Mouse (Mus musculus): ENCODE data around the gene Zfp780b. TPM values are rescaled to one million over a fixed set of nuclear protein-coding genes. Genes with fewer than 3 reads are reported as not detected.
"Not testable (repeated sequence)": the region's sequence is repeated elsewhere in the genome, so short reads cannot be mapped to it uniquely, and the experiment has no call there.

The Zfp780b gene
- polyA plus RNA-seq, 1 experiment from 2014 or later, result 25.7 TPM

DNA sequence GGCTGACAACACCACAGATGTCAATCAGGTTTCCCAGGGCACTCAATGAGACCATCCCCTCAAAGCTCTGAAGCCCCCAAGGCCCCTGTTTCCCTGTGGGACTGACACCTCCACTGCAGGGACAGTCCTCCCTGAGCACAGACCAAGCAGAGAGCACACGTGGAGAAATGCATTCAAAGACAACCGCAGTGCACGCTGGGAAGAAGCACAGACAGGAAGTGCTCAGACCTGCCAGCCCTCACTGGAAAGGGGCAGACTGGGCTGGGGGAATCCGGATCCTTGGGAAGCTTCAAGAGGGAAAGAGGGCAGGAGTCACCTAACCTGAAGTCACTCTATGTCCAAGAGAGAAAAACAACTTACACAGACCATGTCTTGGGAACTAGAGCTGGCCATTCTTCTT, 51.9 kb downstream of the Zfp780b start:
- H3K27me3 ChIP-seq; ATAC-seq (ENCODE audit: insufficient number of reproducible peaks, insufficient read depth, low FRiP score, low TSS enrichment, low read depth); H3K4me1 ChIP-seq (replicated peaks); H3K9me3 ChIP-seq; H3K9ac ChIP-seq (replicated peaks); H3K4me2 ChIP-seq; H3K27ac ChIP-seq; H3K4me3 ChIP-seq (replicated peaks): not testable (repeated sequence)
- WGBS, result 56% methylated on average over 4 of the region's 4 CpGs
- H3K36me3 ChIP-seq, result peaks cover 25% of the 10 kb centered on the region

DNA sequence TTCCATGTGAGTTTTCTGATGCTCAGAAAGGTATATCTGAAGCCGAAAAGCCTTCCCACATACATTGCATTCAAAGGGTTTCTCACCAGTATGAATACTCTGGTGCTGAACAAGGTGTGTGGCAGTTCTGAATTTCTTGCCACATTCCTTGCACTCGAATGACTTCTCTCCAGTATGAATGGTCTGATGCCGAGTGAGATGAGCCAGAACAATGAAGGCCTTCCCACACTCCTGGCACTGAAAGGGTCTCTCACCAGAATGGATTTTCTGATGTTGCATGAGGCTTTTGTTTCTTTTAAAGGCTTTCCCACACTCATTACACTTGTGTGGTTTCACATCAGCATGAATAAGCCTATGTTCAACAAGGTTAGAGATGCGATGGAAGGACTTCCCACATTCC, 68.0 kb downstream of the Zfp780b start:
- peaks cover 11% of the 10 kb centered on the region for H3K9me3 ChIP-seq
- not testable (repeated sequence) for H3K9ac ChIP-seq (replicated peaks); H3K27me3 ChIP-seq; H3K4me3 ChIP-seq (replicated peaks); H3K4me2 ChIP-seq; H3K27ac ChIP-seq; H3K4me1 ChIP-seq (replicated peaks); ATAC-seq (ENCODE audit: insufficient number of reproducible peaks, insufficient read depth, low FRiP score, low TSS enrichment, low read depth)
- H3K36me3 ChIP-seq, result peaks cover 37% of the 10 kb centered on the region
- WGBS, result 93% methylated on average over 4 of the region's 4 CpGs

Other genes starting within 250 kb of the Zfp780b start
- 48.0 and 50.2 TPM in 2 replicates for gene Zfp60, start 247.8 kb downstream of the Zfp780b start, polyA plus RNA-seq (2016; fragmentation: Nextera tagmentation; extraction: Ambion mirVana)
- gene Zfp626, start 172.0 kb downstream of the Zfp780b start, polyA plus RNA-seq (2016; fragmentation: Nextera tagmentation; extraction: Ambion mirVana), result 2.3 and 2.9 TPM in 2 replicates
- gene Zfp59, start 140.6 kb downstream of the Zfp780b start, polyA plus RNA-seq (2016; fragmentation: Nextera tagmentation; extraction: Ambion mirVana), result 9.7 and 10.7 TPM in 2 replicates
- gene Zfp607a, start 121.6 kb downstream of the Zfp780b start, polyA plus RNA-seq (2016; fragmentation: Nextera tagmentation; extraction: Ambion mirVana), result 4.4 and 4.8 TPM in 2 replicates
- 12.0 and 14.6 TPM in 2 replicates for gene Zfp974, start 49.7 kb downstream of the Zfp780b start, polyA plus RNA-seq (2016; fragmentation: Nextera tagmentation; extraction: Ambion mirVana)
- 5.5 and 8.2 TPM in 2 replicates for gene Zfp850, start 34.9 kb upstream of the Zfp780b start, polyA plus RNA-seq (2016; fragmentation: Nextera tagmentation; extraction: Ambion mirVana)
- gene Psmc4, start 70.9 kb upstream of the Zfp780b start, polyA plus RNA-seq (2016; fragmentation: Nextera tagmentation; extraction: Ambion mirVana), result 357 and 364 TPM in 2 replicates
- 0.25 and 0.63 TPM in 2 replicates for gene Fcgbp, start 92.1 kb upstream of the Zfp780b start, polyA plus RNA-seq (2016; fragmentation: Nextera tagmentation; extraction: Ambion mirVana)
- gene 9530053A07Rik, start 150.3 kb upstream of the Zfp780b start, polyA plus RNA-seq (2016; fragmentation: Nextera tagmentation; extraction: Ambion mirVana), result 0.04 and 0.05 TPM in 2 replicates
- 159 and 169 TPM in 2 replicates for gene Fbl, start 190.5 kb upstream of the Zfp780b start, polyA plus RNA-seq (2016; fragmentation: Nextera tagmentation; extraction: Ambion mirVana)
- gene Dyrk1b, start 200.3 kb upstream of the Zfp780b start, polyA plus RNA-seq (2016; fragmentation: Nextera tagmentation; extraction: Ambion mirVana), result 17.6 and 20.5 TPM in 2 replicates